12 mouse cellular contexts compared by ENCODE assay signal in the genomic region with DNA sequence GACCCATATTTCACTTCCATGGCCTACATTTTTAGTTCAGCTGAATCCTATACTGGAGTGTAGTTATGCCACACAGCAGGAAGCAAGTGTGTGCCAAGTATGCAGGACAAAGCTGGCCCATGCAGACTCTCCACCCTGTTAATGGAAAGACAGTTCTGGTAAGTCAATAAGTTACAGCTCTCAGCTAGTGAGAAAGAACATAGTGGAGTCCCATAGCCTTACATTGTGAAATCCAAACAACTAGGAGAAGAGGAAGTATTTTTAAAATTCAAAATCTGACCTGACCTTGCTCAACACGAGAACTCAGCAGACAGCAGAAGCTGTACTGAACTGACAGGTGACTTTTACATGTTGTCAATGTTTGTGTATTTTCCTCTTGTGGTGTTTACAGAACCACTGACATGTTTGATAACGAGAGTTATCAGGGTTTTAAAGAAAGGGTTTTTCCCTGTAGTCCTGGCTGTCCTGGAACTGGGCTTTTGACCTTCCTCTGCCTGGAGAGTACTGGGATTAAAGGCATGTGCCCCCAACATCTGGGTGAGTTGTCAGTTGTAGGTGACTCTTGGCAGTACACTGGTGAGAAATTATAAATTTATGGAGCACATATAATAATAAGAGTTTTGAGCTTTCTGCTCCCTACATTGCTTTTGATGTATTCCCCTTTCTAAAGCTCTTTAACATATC. TPM values are rescaled to one million over a fixed set of nuclear protein-coding genes. Genes with fewer than 3 reads are reported as not detected.
DNase-seq lines count a peak whose midpoint lies in the region; ATAC-seq and TF ChIP-seq lines count a peak whose summit lies in the region.
"Had no signal": no experiment of that assay in that cellular context is flagged by ENCODE, and none has a peak within 500 bp of the region (broad histone marks: within the 10 kb centered on the region; RNA-seq: fewer than 3 reads in every experiment).

No protein-coding gene starts in this region.

- no peak overlapping the region for H3K9ac ChIP-seq in intestine, embryonic 14.5 days (ENCODE audit: low read length)
- H3K9ac ChIP-seq in liver, embryonic 11.5 days (ENCODE audit: low read depth, low read length), result no peak overlapping the region
- no peak overlapping the region for H3K9ac ChIP-seq in forebrain, embryonic 13.5 days
- H3K9ac ChIP-seq: hindbrain, embryonic 12.5 days had no signal

- no peak overlapping the region for H3K27ac ChIP-seq in intestine, embryonic 14.5 days (ENCODE audit: low read depth)
- no peak overlapping the region for H3K27ac ChIP-seq in liver, embryonic 11.5 days (ENCODE audit: low read depth, low read length)
- H3K27ac ChIP-seq in small intestine, adult 2 months (ENCODE audit: insufficient read depth, low read depth, low read length), result peak overlapping the region; percentile 21
- no peak overlapping the region for H3K27ac ChIP-seq in forebrain, embryonic 13.5 days
- H3K27ac ChIP-seq: hindbrain, embryonic 12.5 days; left cerebral cortex, adult 2 months had no signal

- 0 out of 2 replicates have a peak, but pooled peaks have one; percentile 53 for ATAC-seq in intestine, embryonic 14.5 days (replicated peaks; ENCODE audit: low FRiP score, low TSS enrichment, low read depth)
- peak; percentile 56; the same call in 1 of the 2 replicates for ATAC-seq in liver, embryonic 11.5 days (replicated peaks; ENCODE audit: low FRiP score)
- no peak for ATAC-seq in forebrain, embryonic 13.5 days

- H3K36me3 ChIP-seq in intestine, embryonic 14.5 days (ENCODE audit: control insufficient read depth, insufficient read depth, low read length), result no peaks in the 10 kb centered on the region
- H3K36me3 ChIP-seq in liver, embryonic 11.5 days (ENCODE audit: control insufficient read depth, insufficient read depth, low read length), result no peaks in the 10 kb centered on the region
- no peaks in the 10 kb centered on the region for H3K36me3 ChIP-seq in small intestine, adult 2 months (ENCODE audit: control insufficient read depth, insufficient read depth, low read length)
- H3K36me3 ChIP-seq in forebrain, embryonic 13.5 days (ENCODE audit: poor library complexity, severe bottlenecking), result no peaks in the 10 kb centered on the region
- H3K36me3 ChIP-seq: hindbrain, embryonic 12.5 days had no signal

- H3K27me3 ChIP-seq in intestine, embryonic 14.5 days (replicated peaks; ENCODE audit: control insufficient read depth, insufficient read depth, low read length), result no peaks in the 10 kb centered on the region
- no peaks in the 10 kb centered on the region for H3K27me3 ChIP-seq in liver, embryonic 11.5 days (replicated peaks; ENCODE audit: control insufficient read depth, insufficient read depth, low read length)
- no peaks in the 10 kb centered on the region for H3K27me3 ChIP-seq in small intestine, adult 2 months (ENCODE audit: control insufficient read depth, insufficient read depth, low read length)
- H3K27me3 ChIP-seq in forebrain, embryonic 13.5 days, result no peaks in the 10 kb centered on the region
- H3K27me3 ChIP-seq: hindbrain, embryonic 12.5 days had no signal

- no peak overlapping the region for H3K4me2 ChIP-seq in intestine, embryonic 14.5 days (ENCODE audit: low read length)
- H3K4me2 ChIP-seq in liver, embryonic 11.5 days, result no peak overlapping the region
- no peak overlapping the region for H3K4me2 ChIP-seq in forebrain, embryonic 13.5 days
- H3K4me2 ChIP-seq: hindbrain, embryonic 12.5 days had no signal

- H3K4me1 ChIP-seq in intestine, embryonic 14.5 days (replicated peaks; ENCODE audit: control insufficient read depth, insufficient read depth, low read length), result no peaks in the 10 kb centered on the region
- no peaks in the 10 kb centered on the region for H3K4me1 ChIP-seq in liver, embryonic 11.5 days (replicated peaks; ENCODE audit: control insufficient read depth, insufficient read depth, low read length)
- H3K4me1 ChIP-seq in small intestine, adult 2 months (ENCODE audit: control insufficient read depth, insufficient read depth, insufficient read length, low read length), result peaks cover 3% of the 10 kb centered on the region; the same call in 1 of the 2 replicates
- H3K4me1 ChIP-seq in forebrain, embryonic 13.5 days, result no peaks in the 10 kb centered on the region
- H3K4me1 ChIP-seq: hindbrain, embryonic 12.5 days had no signal

- no peak for TF ChIP-seq POLR2A in small intestine, adult 2 months (IDR thresholded peaks at IDR 0.05; ENCODE audit: low read depth, low read length)

- TF ChIP-seq CTCF in small intestine, adult 2 months (IDR thresholded peaks at IDR 0.05; ENCODE audit: extremely low read depth, insufficient read length, insufficient replicate concordance, low read depth, low read length), result no peak

- no peak overlapping the region for H3K4me3 ChIP-seq in intestine, embryonic 14.5 days (ENCODE audit: low read depth, low read length)
- no peak overlapping the region for H3K4me3 ChIP-seq in liver, embryonic 11.5 days (ENCODE audit: low read depth, low read length)
- H3K4me3 ChIP-seq in small intestine, adult 2 months (ENCODE audit: low read depth, low read length), result no peak overlapping the region
- no peak overlapping the region for H3K4me3 ChIP-seq in forebrain, embryonic 13.5 days
- H3K4me3 ChIP-seq: hindbrain, embryonic 12.5 days; left cerebral cortex, adult 2 months; myocyte had no signal

- 36% methylated on average over 2 of the region's 2 CpGs for WGBS in intestine, embryonic 14.5 days
- WGBS in liver, embryonic 11.5 days, result 38% methylated on average over 2 of the region's 2 CpGs
- WGBS in small intestine, adult 2 months, result 10% methylated on average over 2 of the region's 2 CpGs
- WGBS in forebrain, embryonic 13.5 days, result 79% methylated on average over 2 of the region's 2 CpGs

- no peaks in the 10 kb centered on the region; the same call in 1 of the 2 replicates for H3K9me3 ChIP-seq in intestine, embryonic 14.5 days (ENCODE audit: control insufficient read depth, low read length)
- H3K9me3 ChIP-seq in liver, embryonic 11.5 days (ENCODE audit: control insufficient read depth, low read length), result no peaks in the 10 kb centered on the region
- no peaks in the 10 kb centered on the region for H3K9me3 ChIP-seq in forebrain, embryonic 13.5 days (replicated peaks)

- DNase-seq in heart, adult 18-20 months, result peak; percentile 12 to 13
- DNase-seq in heart, adult 8-10 months (ENCODE audit: low spot score), result no peak
- DNase-seq in intestine, embryonic 14.5 days (ENCODE audit: low spot score), result no peak
- no peak for DNase-seq in liver, embryonic 11.5 days (ENCODE audit: low spot score)
- DNase-seq in testis, postnatal 10 days (ENCODE audit: low spot score), result no peak
- DNase-seq in adrenal gland, adult (ENCODE audit: inconsistent age in 2 of 2, low spot score in 1 of 2), result no peak

RNA-seq across cellular contexts. Expression of a gene that starts 56.2 kb away (rescaled TPM):
- not detected for total RNA-seq in heart, adult 18-20 months (2021)
- not detected for total RNA-seq in heart, adult 8-10 months (2022)
- polyA plus RNA-seq in intestine, embryonic 14.5 days (2014; fragmentation: Nextera tagmentation; extraction: Ambion mirVana), result not detected in 2 replicates
- not detected in 2 replicates for polyA plus RNA-seq in liver, embryonic 11.5 days (2014; fragmentation: Nextera tagmentation; extraction: Ambion mirVana)
- polyA plus RNA-seq in small intestine, adult 2 months (2012; rRNA removed), result not detected in 2 replicates
- polyA plus RNA-seq in forebrain, embryonic 13.5 days (2015; fragmentation: Nextera tagmentation; extraction: Ambion mirVana), result not detected in 2 replicates
- total RNA-seq: left cerebral cortex, adult 2 months had no signal
- polyA plus RNA-seq: embryonic facial prominence, embryonic 11.5 days; hindbrain, embryonic 12.5 days; myocyte had no signal

Comparison
In these comparisons a context has a peak if more than half of its experiments do, and no peak if none do; other contexts are left out.
1. DNase-seq: peak in heart, adult 18-20 months (2 of 2); none in heart, adult 8-10 months (single experiment), intestine, embryonic 14.5 days (single experiment), liver, embryonic 11.5 days (single experiment), testis, postnatal 10 days (single experiment) and adrenal gland, adult (0 of 2).